Mouse (Mus musculus) small intestine, adult 2 months (tissue): ENCODE results near the gene Mettl1. TPM values are rescaled to one million over a fixed set of nuclear protein-coding genes. Genes with fewer than 3 reads are reported as not detected.

Experiments used
- H3K27ac ChIP-seq: fragments of 200-500 bp; 2 replicates; pipeline ENCODE4 v1.5.1; 2012; ENCODE audit warnings: low read depth, low read length, control low read depth, inconsistent platforms; ENCODE audit not compliant: insufficient read depth
- H3K27me3 ChIP-seq: fragments of 200-500 bp; 2 replicates; pipeline ENCODE4 v1.6.1; 2012; ENCODE audit warnings: mild to moderate bottlenecking, moderate library complexity, low read length, inconsistent platforms; ENCODE audit not compliant: control insufficient read depth, insufficient read depth
- H3K36me3 ChIP-seq: fragments of 200-500 bp; 2 replicates; pipeline ENCODE4 v1.6.1; 2012; ENCODE audit warnings: mild to moderate bottlenecking, low read length, control low read depth, inconsistent platforms; ENCODE audit not compliant: control insufficient read depth, insufficient read depth
- H3K4me1 ChIP-seq: fragments of 200-500 bp; 2 replicates; pipeline ENCODE4 v1.6.1; 2012; ENCODE audit warnings: low read length, inconsistent platforms, mixed read lengths; ENCODE audit not compliant: control insufficient read depth, insufficient read depth, insufficient read length
- H3K4me3 ChIP-seq: fragments of 200-500 bp; 2 replicates; pipeline ENCODE4 v1.5.1; 2012; ENCODE audit warnings: low read depth, mild to moderate bottlenecking, control low read depth, inconsistent platforms, low read length, moderate library complexity
- CTCF ChIP-seq: fragments of 200-500 bp; IDR thresholded peaks from 2 replicates; pipeline ENCODE4 v1.5.1; 2012; ENCODE audit warnings: low read depth, mild to moderate bottlenecking, control low read depth, inconsistent platforms, low read length, moderate library complexity, mixed read lengths; ENCODE audit not compliant: insufficient replicate concordance, insufficient read length; ENCODE audit errors: extremely low read depth
- POLR2A ChIP-seq: fragments of 200-500 bp; IDR thresholded peaks from 2 replicates; pipeline ENCODE4 v1.6.1; 2012; ENCODE audit warnings: low read depth, mild to moderate bottlenecking, control low read depth, inconsistent platforms, low read length, moderate library complexity
- WGBS: fragments of 180-500 bp; shearing (Covaris S2); methylation state at CpG from one replicate; pipeline ENCODE4 v1.1.7; 2018; 5-methylcytosine and 5-hydroxymethylcytosine counted together
- polyA plus RNA-seq: library from polyadenylated mRNA; depleted of rRNA; stranded (reverse); fragments of >200 nt; gene quantifications from 2 replicates; pipeline ENCODE4 v1.2.3, GENCODE M21; 2012; rRNA removed

The Mettl1 gene
- 9.6 and 10.3 TPM in 2 replicates for polyA plus RNA-seq

DNA sequence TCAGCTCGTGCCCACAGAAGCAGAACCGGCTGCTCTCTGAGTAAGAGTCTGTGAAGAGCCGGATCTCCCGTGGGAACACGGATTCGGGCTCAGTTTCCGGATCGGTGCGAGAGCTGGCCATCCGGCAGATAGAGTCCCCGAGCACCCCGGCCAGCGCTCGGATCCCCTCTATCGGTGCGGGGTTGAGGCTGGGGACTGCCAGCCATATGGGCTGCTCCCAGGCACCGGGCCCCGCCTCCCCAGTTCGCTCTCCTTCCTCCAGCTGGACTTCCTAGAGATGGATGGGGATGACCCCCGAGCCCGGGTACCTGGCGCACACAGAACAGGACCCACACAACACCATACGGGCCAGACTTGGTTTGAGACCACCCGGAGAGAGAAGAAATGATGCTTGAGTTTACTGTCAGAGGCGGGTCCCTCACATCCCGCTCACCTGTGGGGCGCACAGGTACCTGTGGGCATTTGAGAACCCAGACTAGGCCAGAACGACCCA, at the start of gene Mettl1, which contains the start of gene Eef1akmt3:
Gene Mettl1, plus strand, starts transcription at position 141 of the 493 bp plus-strand sequence.
Gene Eef1akmt3, minus strand, starts transcription at position 240 of the 493 bp plus-strand sequence.
- Histone ChIP-seq H3K27ac (no peak within 1 kb of the TSS), H3K27me3 (no peaks in the 10 kb centered on the region), H3K4me3 (peak within 1 kb of the TSS; percentile 89), H3K4me1 (no peaks in the 10 kb centered on the region; the same call in 1 of the 2 replicates), H3K36me3 (no peaks in the 10 kb centered on the region)
- WGBS, result 1% methylated on average over 28 of the region's 28 CpGs
- TF ChIP-seq POLR2A, result no peak
- TF ChIP-seq CTCF, result no peak

DNA sequence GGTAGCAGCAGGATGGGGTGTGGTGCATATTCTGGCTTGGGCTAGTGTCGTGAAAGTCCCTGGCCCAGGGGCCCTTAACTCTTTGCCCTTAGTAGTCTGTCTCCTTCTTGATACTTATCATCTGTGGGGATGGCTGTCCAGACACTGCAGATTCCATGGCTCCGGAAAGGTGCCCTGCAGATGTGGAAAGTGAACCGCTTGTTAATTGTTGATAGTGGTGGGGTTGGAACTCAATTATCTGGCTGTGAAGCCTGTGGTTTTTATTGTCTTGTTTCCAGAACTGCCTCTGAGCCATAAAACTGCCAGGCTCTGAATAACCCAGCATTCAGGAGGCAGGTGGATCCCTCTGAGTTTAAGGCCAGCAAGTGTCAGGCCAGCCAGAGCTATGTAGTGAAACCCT, 49.5 kb upstream of the Mettl1 start:
- no peak overlapping the region for H3K4me3 ChIP-seq
- no peak overlapping the region for H3K27ac ChIP-seq
- 50% methylated on average over 3 of the region's 3 CpGs for WGBS
- H3K4me1 ChIP-seq, result peaks cover 15% of the 10 kb centered on the region
- peaks cover 43% of the 10 kb centered on the region for H3K36me3 ChIP-seq
- H3K27me3 ChIP-seq, result no peaks in the 10 kb centered on the region
- TF ChIP-seq CTCF (no peak), POLR2A (no peak)

- WGBS, result 78% methylated on average over 3 of the region's 3 CpGs
- Histone ChIP-seq H3K4me3 (no peak overlapping the region), H3K4me1 (peaks cover 6% of the 10 kb centered on the region), H3K27ac (no peak overlapping the region), H3K36me3 (peaks cover 57% of the 10 kb centered on the region), H3K27me3 (no peaks in the 10 kb centered on the region)
- TF ChIP-seq POLR2A (no peak), CTCF (no peak)
These were observed 47.6 kb upstream of the Mettl1 start for GRCm38 (mm10) chr10:126993621-126994020.

- H3K36me3 ChIP-seq, result peaks cover 48% of the 10 kb centered on the region
- peaks cover 3% of the 10 kb centered on the region for H3K4me1 ChIP-seq
- TF ChIP-seq POLR2A, result no peak
- no peak for TF ChIP-seq CTCF
- 54% methylated on average over 13 of the region's 13 CpGs for WGBS
- no peaks in the 10 kb centered on the region for H3K27me3 ChIP-seq
- H3K27ac ChIP-seq, result no peak overlapping the region
- H3K4me3 ChIP-seq, result no peak overlapping the region
These were observed 43.7 kb upstream of the Mettl1 start for GRCm38 (mm10) chr10:126997340-126998113.

- Histone ChIP-seq H3K4me1 (peaks cover 3% of the 10 kb centered on the region), H3K4me3 (no peak within 1 kb of the TSS), H3K36me3 (peaks cover 20% of the 10 kb centered on the region), H3K27ac (no peak within 1 kb of the TSS), H3K27me3 (no peaks in the 10 kb centered on the region)
- WGBS, result 53% methylated on average over 5 of the region's 5 CpGs
- no peak for TF ChIP-seq POLR2A
These were observed 40.7 kb upstream of the Mettl1 start, which contains the start of gene Avil for GRCm38 (mm10) chr10:127000529-127000928. Gene Avil (plus strand): TSS chr10:127000709.

- Histone ChIP-seq H3K4me1 (peaks cover 3% of the 10 kb centered on the region), H3K36me3 (peaks cover 15% of the 10 kb centered on the region), H3K4me3 (no peak overlapping the region), H3K27me3 (no peaks in the 10 kb centered on the region), H3K27ac (no peak overlapping the region)
- 36% methylated on average over 9 of the region's 9 CpGs for WGBS
- TF ChIP-seq CTCF (no peak), POLR2A (no peak)
These were observed 39.9 kb upstream of the Mettl1 start for GRCm38 (mm10) chr10:127001297-127001696.

GRCm38 (mm10) chr10:127002056-127002455, 39.2 kb upstream of the Mettl1 start:
- Histone ChIP-seq H3K27ac (no peak overlapping the region), H3K4me1 (peaks cover 3% of the 10 kb centered on the region), H3K36me3 (peaks cover 15% of the 10 kb centered on the region), H3K4me3 (no peak overlapping the region), H3K27me3 (no peaks in the 10 kb centered on the region)
- TF ChIP-seq POLR2A, result no peak
- TF ChIP-seq CTCF, result no peak
- WGBS, result 69% methylated on average over 1 of the region's 1 CpGs
